Mouse (Mus musculus) liver, postnatal 0 days (tissue): ENCODE measurements around the gene Pld5. TPM values are rescaled to one million over a fixed set of nuclear protein-coding genes. Genes with fewer than 3 reads are reported as not detected.
"Not testable (repeated sequence)": the region's sequence is repeated elsewhere in the genome, so short reads cannot be mapped to it uniquely, and the experiment has no call there.

Experiments
- ATAC-seq: fragments of 200-750 bp; cut with Nextera tagmentation; 2 replicates; pipeline ENCODE4 v1.8.0; 2017; ENCODE audit warnings: mild to moderate bottlenecking, moderate library complexity
- DNase-seq: peaks from one replicate; pipeline ENCODE4 v3.0.0-alpha.2; 2016
- H3K27ac ChIP-seq: fragments of 300-500 bp; sonication (generic); 2 replicates; pipeline ENCODE4 v1.5.1; 2014; ENCODE audit warnings: antibody characterized with exemption, moderate library complexity, mild to moderate bottlenecking, low read depth
- H3K27me3 ChIP-seq: fragments of 300-500 bp; sonication (generic); 2 replicates; pipeline ENCODE4 v1.6.1; 2014; ENCODE audit warnings: low read length, control low read depth, mixed read lengths; ENCODE audit not compliant: insufficient read depth
- H3K36me3 ChIP-seq: fragments of 300-500 bp; sonication (generic); replicated peaks from 2 replicates; pipeline ENCODE4 v1.6.1; 2014; ENCODE audit warnings: mild to moderate bottlenecking, control low read depth, low read length, moderate library complexity, mixed read lengths; ENCODE audit not compliant: insufficient read depth
- H3K4me1 ChIP-seq: fragments of 300-500 bp; sonication (generic); 2 replicates; pipeline ENCODE4 v1.6.1; 2014; ENCODE audit warnings: antibody characterized with exemption, mild to moderate bottlenecking, control low read depth; ENCODE audit not compliant: insufficient read depth
- H3K4me2 ChIP-seq: fragments of 300-500 bp; sonication (generic); 2 replicates; pipeline ENCODE4 v1.6.1; 2014; ENCODE audit warnings: low read depth, mild to moderate bottlenecking, low read length, moderate library complexity, mixed read lengths
- H3K4me3 ChIP-seq: fragments of 300-500 bp; sonication (generic); 2 replicates; pipeline ENCODE4 v1.5.1; 2014; ENCODE audit warnings: low read depth, low read length
- H3K9ac ChIP-seq: fragments of 300-500 bp; sonication (generic); replicated peaks from 2 replicates; pipeline ENCODE4 v1.6.1; 2014; ENCODE audit warnings: mild to moderate bottlenecking, moderate library complexity
- H3K9me3 ChIP-seq: fragments of 300-500 bp; sonication (generic); 2 replicates; pipeline ENCODE4 v1.6.1; 2016; ENCODE audit warnings: mild to moderate bottlenecking, control low read depth, low read length, mixed read lengths
- CTCF ChIP-seq: sonication (generic); IDR thresholded peaks from 2 replicates; pipeline ENCODE4 v1.5.1; 2016; ENCODE audit warnings: antibody characterized with exemption, low read depth
- EP300 ChIP-seq: IDR thresholded peaks from 2 replicates; pipeline ENCODE4 v1.6.1; 2016; ENCODE audit warnings: antibody characterized with exemption, low read depth, mild to moderate bottlenecking
- WGBS: fragments of 180-500 bp; shearing (Covaris S2); extraction: QIAGEN DNeasy Blood & Tissue Kit; methylation state at CpG from one replicate; pipeline ENCODE4 v1.1.7; 2014; ENCODE audit not compliant: insufficient replicate concordance; 5-methylcytosine and 5-hydroxymethylcytosine counted together
- polyA plus RNA-seq: library from polyadenylated mRNA; unstranded; fragments of >200 nt; fragmentation: Nextera tagmentation; extraction: Ambion mirVana; gene quantifications from 2 replicates; pipeline ENCODE4 v1.2.1, GENCODE M21; 2015

The Pld5 gene
- polyA plus RNA-seq, 1 experiment from 2014 or later: not detected

DNA sequence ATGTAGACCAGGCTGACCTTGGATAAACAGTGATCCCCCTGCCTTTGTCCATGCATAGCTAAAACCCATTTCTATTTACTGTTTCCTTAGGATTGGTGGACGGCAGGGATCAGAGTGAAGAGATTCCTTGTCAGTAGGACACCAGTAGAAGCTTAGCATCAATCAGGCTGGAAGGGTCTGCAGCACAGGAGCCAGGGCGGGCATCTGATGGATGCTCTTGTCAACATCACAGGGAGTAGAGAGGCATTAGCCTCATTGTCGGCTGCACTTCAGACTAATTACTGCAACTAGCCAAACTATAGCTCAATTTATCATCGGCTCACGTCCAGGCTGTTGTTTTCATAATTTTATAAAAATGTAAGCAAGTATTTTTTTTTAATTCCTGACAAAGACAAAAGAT is 274.5 kb downstream of the Pld5 start:
- no peaks in the 10 kb centered on the region for H3K36me3 ChIP-seq
- no peak overlapping the region for H3K4me3 ChIP-seq
- H3K27ac ChIP-seq: no peak overlapping the region
- H3K9ac ChIP-seq: no peak overlapping the region
- no peaks in the 10 kb centered on the region for H3K27me3 ChIP-seq
- no peak for ATAC-seq
- H3K4me2 ChIP-seq: no peak overlapping the region
- DNase-seq: no peak
- 71% methylated on average over 5 of the region's 5 CpGs for whole genome bisulfite sequencing
- TF ChIP-seq CTCF: no peak
- no peaks in the 10 kb centered on the region for H3K4me1 ChIP-seq
- H3K9me3 ChIP-seq: no peaks in the 10 kb centered on the region

DNA sequence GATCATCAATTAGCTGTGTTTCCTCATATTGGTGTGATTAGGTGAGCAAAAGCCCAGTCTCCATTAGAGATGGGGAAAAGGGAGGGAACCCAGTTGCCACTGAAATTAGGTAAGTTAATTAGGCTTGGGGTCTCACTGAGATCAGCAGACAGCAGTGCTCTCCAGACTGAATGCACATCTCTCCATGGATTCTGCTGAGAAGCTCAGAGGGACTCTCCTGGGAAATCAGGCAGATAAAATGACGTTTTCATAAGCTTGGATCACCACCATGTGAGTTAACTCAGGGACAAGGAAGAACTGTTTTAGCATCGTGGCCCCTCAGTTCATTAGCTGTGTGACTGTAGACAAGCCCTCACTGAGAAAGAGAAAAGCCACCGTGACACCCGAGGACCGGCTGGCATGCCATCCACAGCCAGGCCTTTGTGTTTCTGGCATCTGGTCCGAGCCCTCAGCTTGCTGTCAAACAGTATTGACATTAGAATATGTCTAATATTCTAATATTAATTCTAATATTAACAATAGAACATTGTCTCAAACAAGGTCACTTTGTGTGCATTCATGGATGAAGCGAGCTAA is 277.9 kb downstream of the Pld5 start:
- Histone ChIP-seq H3K36me3 (no peaks in the 10 kb centered on the region), H3K4me1 (no peaks in the 10 kb centered on the region), H3K9me3 (no peaks in the 10 kb centered on the region), H3K27ac (no peak overlapping the region), H3K4me3 (no peak overlapping the region), H3K9ac (no peak overlapping the region), H3K27me3 (no peaks in the 10 kb centered on the region), H3K4me2 (no peak overlapping the region)
- 67% methylated on average over 7 of the region's 7 CpGs for WGBS
- TF ChIP-seq EP300: no peak
- no peak for TF ChIP-seq CTCF
- ATAC-seq (no peak), DNase-seq (no peak)

DNA sequence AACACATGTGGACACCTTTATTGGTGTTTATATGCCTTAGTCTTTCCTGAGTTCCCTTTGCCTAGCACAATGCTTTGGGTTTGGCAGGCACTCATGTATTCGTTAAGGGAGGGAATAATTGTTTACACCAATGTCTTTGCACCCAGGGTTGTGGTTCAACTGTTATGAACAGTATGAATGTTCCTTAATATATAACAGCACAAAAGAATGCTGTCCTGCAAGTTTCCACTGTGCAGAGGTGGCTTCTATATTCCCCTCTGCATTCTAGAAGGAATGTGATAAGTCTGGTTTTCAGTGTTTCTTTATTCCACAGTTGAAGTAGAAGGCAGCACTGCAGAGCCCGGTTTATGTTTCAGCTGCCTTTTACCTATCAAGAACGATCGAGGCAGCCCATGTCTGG is 286.2 kb downstream of the Pld5 start:
- H3K4me1 ChIP-seq: no peaks in the 10 kb centered on the region
- TF ChIP-seq EP300 (no peak), CTCF (no peak)
- ATAC-seq (no peak), DNase-seq (no peak)
- H3K9me3 ChIP-seq: no peaks in the 10 kb centered on the region
- WGBS: 71% methylated on average over 4 of the region's 4 CpGs
- H3K4me3 ChIP-seq: no peak overlapping the region
- H3K27ac ChIP-seq: no peak overlapping the region
- H3K36me3 ChIP-seq: no peaks in the 10 kb centered on the region
- no peak overlapping the region for H3K9ac ChIP-seq
- H3K4me2 ChIP-seq: no peak overlapping the region
- H3K27me3 ChIP-seq: no peaks in the 10 kb centered on the region

DNA sequence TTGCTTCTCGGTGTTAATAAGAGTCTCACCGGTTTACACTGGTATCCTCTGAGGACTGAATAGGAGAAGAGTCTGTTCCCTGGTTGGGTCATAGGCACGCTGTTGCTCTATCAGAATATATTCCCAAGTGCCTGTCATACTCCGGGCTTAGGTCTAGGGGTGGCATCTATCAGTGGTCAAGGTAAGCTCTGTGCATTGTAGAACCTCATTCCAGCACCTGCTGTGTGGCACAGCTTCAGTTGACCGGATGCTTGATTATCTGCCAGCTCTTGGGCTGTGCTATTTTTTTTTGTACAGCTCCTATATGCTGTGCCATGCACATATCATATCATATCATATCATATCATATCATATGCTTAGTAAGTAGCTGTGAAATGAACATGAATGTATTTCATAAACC is 286.7 kb downstream of the Pld5 start:
- TF ChIP-seq CTCF: no peak
- TF ChIP-seq EP300: no peak
- no peaks in the 10 kb centered on the region for H3K4me1 ChIP-seq
- no peaks in the 10 kb centered on the region for H3K9me3 ChIP-seq
- H3K4me3 ChIP-seq: no peak overlapping the region
- no peaks in the 10 kb centered on the region for H3K36me3 ChIP-seq
- H3K27me3 ChIP-seq: no peaks in the 10 kb centered on the region
- H3K4me2 ChIP-seq: no peak overlapping the region
- no peak overlapping the region for H3K9ac ChIP-seq
- no peak overlapping the region for H3K27ac ChIP-seq
- 80% methylated on average over 5 of the region's 5 CpGs for WGBS
- no peak for DNase-seq
- ATAC-seq: no peak

DNA sequence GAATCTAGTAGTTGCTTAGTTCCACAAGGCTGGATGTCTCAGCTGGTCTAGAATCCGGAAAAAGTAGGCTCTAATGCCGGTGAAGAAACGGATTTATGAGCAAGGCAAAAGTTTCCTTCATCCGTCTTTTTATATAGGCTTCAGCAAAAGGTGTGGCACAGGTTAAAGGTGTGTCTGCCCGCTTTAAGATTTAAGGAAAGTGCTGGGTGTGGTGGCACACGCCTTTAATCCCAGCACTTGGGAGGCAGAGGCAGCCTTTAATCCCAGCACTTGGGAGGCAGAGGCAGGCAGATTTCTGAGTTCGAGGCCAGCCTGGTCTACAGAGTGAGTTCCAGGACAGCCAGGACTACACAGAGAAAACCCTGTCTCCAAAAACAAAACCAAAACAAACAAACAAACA is 296.1 kb downstream of the Pld5 start, which contains the start of gene Rbm8a2:
Gene Rbm8a2, minus strand, starts transcription at position 101 of the 400 bp plus-strand sequence.
- not testable (repeated sequence) for H3K4me2 ChIP-seq, ATAC-seq, H3K4me3 ChIP-seq, DNase-seq, H3K9me3 ChIP-seq, H3K36me3 ChIP-seq, H3K4me1 ChIP-seq, H3K9ac ChIP-seq, H3K27me3 ChIP-seq, H3K27ac ChIP-seq
- 86% methylated on average over 7 of the region's 7 CpGs for WGBS

DNA sequence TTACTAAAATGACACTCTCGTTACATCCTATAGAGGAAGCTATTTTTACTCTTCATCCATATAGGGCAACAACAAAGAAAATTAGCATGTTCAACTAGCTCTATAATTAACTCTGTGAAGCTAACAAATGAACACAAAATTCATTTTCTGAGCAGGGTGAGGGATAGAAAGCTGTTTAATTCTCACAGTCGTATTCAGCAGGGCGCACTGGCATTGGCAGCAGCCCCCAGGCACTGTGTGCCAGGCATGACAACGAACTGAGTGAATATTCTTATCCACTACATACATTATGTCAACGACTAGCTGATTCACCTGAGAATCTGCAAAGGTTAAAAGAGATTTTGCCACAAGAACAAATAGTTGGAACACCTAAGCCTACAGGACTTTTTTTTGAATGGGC is 304.4 kb downstream of the Pld5 start:
- no peak overlapping the region for H3K4me2 ChIP-seq
- ATAC-seq (no peak), DNase-seq (no peak)
- no peaks in the 10 kb centered on the region for H3K4me1 ChIP-seq
- TF ChIP-seq EP300: no peak
- H3K27me3 ChIP-seq: no peaks in the 10 kb centered on the region
- no peak overlapping the region for H3K9ac ChIP-seq
- H3K27ac ChIP-seq: no peak overlapping the region
- 73% methylated on average over 5 of the region's 5 CpGs for WGBS
- no peak overlapping the region for H3K4me3 ChIP-seq
- no peaks in the 10 kb centered on the region for H3K36me3 ChIP-seq
- no peaks in the 10 kb centered on the region for H3K9me3 ChIP-seq
